Mouse (Mus musculus) liver, adult 2 months (tissue): ENCODE data around the gene Dus2. TPM values are rescaled to one million over a fixed set of nuclear protein-coding genes. Genes with fewer than 3 reads are reported as not detected.

ENCODE experiments used
- DNase-seq: peaks from one replicate; pipeline ENCODE4 v3.0.0-alpha.2; 2011; ENCODE audit warnings: low read depth, low spot score; ENCODE audit errors: extremely low read depth
- H3K27ac ChIP-seq: fragments of 200-500 bp; replicated peaks from 2 replicates; pipeline ENCODE4 v1.5.1; 2012; ENCODE audit warnings: low read depth, mild to moderate bottlenecking, control low read depth, inconsistent platforms, low read length; ENCODE audit not compliant: insufficient read depth
- H3K27me3 ChIP-seq: fragments of 200-500 bp; 2 replicates; pipeline ENCODE4 v1.6.1; 2012; ENCODE audit warnings: mild to moderate bottlenecking, moderate library complexity, low read length, inconsistent platforms; ENCODE audit not compliant: control insufficient read depth, insufficient read depth
- H3K36me3 ChIP-seq: fragments of 200-500 bp; 2 replicates; pipeline ENCODE4 v1.6.1; 2012; ENCODE audit warnings: low read length, inconsistent platforms; ENCODE audit not compliant: control insufficient read depth, insufficient read depth
- H3K4me1 ChIP-seq: fragments of 200-500 bp; 2 replicates; pipeline ENCODE4 v1.6.1; 2011; ENCODE audit warnings: low read length; ENCODE audit not compliant: control insufficient read depth, insufficient read depth
- H3K4me3 ChIP-seq: fragments of 200-500 bp; 2 replicates; pipeline ENCODE4 v1.5.1; 2011; ENCODE audit warnings: low read depth, mild to moderate bottlenecking, control low read depth, low read length, moderate library complexity; ENCODE audit not compliant: insufficient read depth
- H3K79me2 ChIP-seq: fragments of 200-500 bp; 2 replicates; pipeline ENCODE4 v1.6.1; 2012; ENCODE audit warnings: inconsistent platforms, mild to moderate bottlenecking, low read length, moderate library complexity; ENCODE audit not compliant: control insufficient read depth, insufficient read depth
- H3K9ac ChIP-seq: fragments of 200-500 bp; 2 replicates; pipeline ENCODE4 v1.6.1; 2012; ENCODE audit warnings: low read depth, mild to moderate bottlenecking, control low read depth, inconsistent platforms, low read length
- CTCF ChIP-seq: fragments of 200-500 bp; IDR thresholded peaks from 2 replicates; pipeline ENCODE4 v1.5.1; 2011; ENCODE audit warnings: low read depth, low read length, control low read depth
- POLR2A ChIP-seq: fragments of 200-500 bp; IDR thresholded peaks from 2 replicates; pipeline ENCODE4 v1.6.1; 2011; ENCODE audit warnings: low read length, control low read depth; ENCODE audit not compliant: insufficient read depth; ENCODE audit errors: extremely low read depth
- WGBS: fragments of 180-500 bp; shearing (Covaris S2); methylation state at CpG from one replicate; pipeline ENCODE4 v1.1.7; 2018; 5-methylcytosine and 5-hydroxymethylcytosine counted together
- polyA plus RNA-seq: library from polyadenylated mRNA; depleted of rRNA; stranded (reverse); fragments of >200 nt; gene quantifications from 2 replicates; pipeline ENCODE4 v1.2.3, GENCODE M21; 2012
- total RNA-seq: library from RNA; depleted of rRNA; stranded (reverse); fragments of >200 nt; gene quantifications from 2 replicates; pipeline ENCODE4 v1.2.3, GENCODE M21; 2014

Dus2 gene
- total and polyA plus RNA-seq, 2 experiments: 6.8 to 7.1 TPM

DNA sequence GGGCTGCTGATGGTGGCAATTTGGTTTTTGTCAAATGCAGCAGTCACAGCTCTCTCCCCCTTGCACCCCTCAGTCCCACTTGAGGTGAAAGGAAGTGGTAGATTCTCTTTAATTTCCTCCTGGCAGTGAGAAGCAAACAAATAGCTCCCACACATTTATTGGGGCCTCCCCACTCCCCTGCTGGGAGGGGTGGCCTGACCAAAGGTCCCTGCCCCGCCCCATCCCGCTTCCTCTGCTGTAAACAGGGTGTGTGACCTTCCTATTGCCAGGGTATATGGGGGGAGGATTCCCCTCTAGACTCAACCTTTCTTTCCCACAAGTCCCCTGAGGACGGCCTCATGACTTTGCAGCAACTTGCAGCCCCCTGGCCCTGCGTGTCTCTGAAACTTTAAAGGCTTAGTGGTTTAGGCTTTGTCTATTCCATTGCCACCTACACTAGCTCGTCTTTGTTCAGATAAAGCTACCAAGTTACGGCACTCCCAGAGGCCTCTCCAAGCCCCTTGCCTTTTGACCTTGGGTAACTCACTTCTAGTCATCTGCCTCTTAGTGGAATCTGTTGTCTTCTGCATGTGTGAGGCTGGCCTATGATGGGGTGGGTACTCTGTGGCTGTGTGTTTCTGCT is 63.2 kb downstream of the Dus2 start:
- no peaks in the 10 kb centered on the region for H3K27me3 ChIP-seq
- WGBS: 75% methylated on average over 6 of the region's 6 CpGs
- no peaks in the 10 kb centered on the region for H3K36me3 ChIP-seq
- TF ChIP-seq POLR2A: no peak
- no peak for TF ChIP-seq CTCF
- no peak overlapping the region for H3K27ac ChIP-seq
- no peak overlapping the region for H3K4me3 ChIP-seq
- no peak for DNase-seq
- H3K79me2 ChIP-seq: no peaks in the 10 kb centered on the region
- peaks cover 6% of the 10 kb centered on the region for H3K4me1 ChIP-seq
- no peak overlapping the region for H3K9ac ChIP-seq

DNA sequence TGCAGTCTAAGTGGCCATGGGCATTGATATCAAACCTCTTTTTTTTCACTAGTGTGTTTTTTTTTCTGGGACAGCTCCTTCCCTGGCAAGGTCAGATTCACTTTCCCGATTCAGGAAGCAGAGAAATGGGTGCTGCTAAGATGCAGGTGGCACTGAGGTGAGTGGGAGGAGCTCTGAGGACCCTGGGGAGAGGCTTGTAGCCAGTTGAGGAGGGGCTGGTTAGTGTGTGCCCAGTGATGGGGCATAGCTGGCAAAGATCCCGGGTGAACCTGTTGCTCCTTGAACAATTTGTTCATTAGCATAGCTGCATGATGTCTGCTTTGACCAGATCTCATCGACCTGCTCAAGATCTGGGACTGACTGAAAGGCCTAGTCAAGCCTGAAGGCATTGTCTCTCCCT is 63.9 kb downstream of the Dus2 start:
- TF ChIP-seq POLR2A: no peak
- no peak for TF ChIP-seq CTCF
- no peak overlapping the region for H3K9ac ChIP-seq
- DNase-seq: no peak
- no peaks in the 10 kb centered on the region for H3K36me3 ChIP-seq
- peaks cover 6% of the 10 kb centered on the region for H3K4me1 ChIP-seq
- H3K27me3 ChIP-seq: no peaks in the 10 kb centered on the region
- H3K27ac ChIP-seq: no peak overlapping the region
- H3K4me3 ChIP-seq: no peak overlapping the region
- WGBS: 67% methylated on average over 3 of the region's 3 CpGs
- no peaks in the 10 kb centered on the region for H3K79me2 ChIP-seq

DNA sequence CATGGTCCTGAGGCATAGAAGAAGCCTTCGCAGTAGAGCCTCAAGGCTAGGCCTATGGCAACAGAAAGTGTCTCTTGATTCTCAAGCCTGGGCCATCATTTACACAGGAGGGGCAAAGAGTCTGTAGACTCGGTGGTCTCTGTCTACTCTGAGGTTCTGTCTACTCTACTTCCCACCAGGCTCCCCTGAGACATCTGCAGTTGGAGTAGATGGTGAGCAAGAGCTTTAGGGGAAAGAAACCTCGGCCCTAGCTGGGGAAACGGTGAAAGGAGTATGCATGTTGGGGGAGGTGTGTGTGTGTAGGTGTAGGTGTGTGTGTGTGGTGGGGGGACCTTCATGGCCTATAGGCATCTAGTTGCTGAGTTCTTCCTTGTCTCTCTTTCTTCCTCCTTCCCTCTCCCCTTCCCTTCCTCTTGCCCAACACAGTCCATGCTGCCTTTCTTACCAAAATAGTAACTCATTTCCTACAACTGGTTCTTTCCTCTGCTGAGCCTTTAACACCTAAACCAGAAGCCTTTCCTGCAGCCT is 65.4 kb downstream of the Dus2 start:
- DNase-seq: no peak
- Histone ChIP-seq H3K27me3 (no peaks in the 10 kb centered on the region), H3K9ac (no peak overlapping the region), H3K79me2 (no peaks in the 10 kb centered on the region; the same call in 1 of the 2 replicates), H3K4me3 (no peak overlapping the region), H3K27ac (no peak overlapping the region), H3K36me3 (no peaks in the 10 kb centered on the region), H3K4me1 (peaks cover 6% of the 10 kb centered on the region)
- TF ChIP-seq CTCF: no peak
- TF ChIP-seq POLR2A: no peak
- 94% methylated on average over 4 of the region's 4 CpGs for WGBS

DNA sequence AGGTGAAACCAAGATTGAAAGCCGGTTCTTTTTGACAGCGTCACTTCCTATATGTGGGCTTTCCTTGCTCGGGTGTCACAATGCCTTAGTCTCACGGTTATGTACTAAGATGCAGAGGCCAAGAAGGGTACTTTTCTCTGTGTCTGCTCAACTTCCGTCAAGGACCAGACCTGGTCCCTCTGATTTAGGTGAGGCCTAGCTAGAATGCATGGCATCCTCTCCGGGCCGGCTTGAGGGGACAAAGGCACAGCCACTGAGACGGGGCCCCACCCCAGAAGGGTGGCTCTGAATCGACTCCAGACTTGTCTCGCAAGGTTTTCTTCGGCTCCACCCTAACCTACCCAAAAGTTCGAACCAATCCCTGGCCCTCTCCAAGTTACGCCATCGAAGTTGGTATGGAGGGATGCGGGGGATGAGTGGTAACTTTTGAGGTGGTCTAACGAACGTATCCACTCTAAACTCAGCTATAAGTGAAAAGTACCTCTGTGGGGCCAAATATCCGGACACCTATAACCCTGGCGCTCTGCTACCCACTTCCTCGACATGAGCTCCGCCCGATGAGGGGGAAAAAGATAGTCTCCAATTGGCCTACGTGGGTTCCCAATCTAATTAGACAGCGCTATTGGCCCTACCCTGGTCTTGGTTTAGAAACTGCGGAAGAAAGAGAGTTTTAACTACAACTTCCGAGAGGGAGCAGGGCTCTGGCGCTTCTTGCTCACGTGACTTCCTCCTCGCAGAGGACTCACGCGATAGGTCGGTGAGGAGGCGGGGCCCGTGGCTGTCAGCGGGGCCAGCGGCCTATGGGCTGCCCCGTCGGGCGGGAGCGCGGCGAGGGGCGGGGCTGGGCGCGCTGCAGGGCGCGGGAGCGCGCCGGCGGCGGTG is 67.8 kb downstream of the Dus2 start, which contains the start of gene Nfatc3:
Gene Nfatc3 (plus strand): TSS at position 110 of the 882 bp plus-strand sequence.
- Histone ChIP-seq H3K4me3 (peak within 1 kb of the TSS; percentile 97), H3K9ac (peak within 1 kb of the TSS; percentile 96), H3K4me1 (peaks cover 6% of the 10 kb centered on the region), H3K27ac (peak within 1 kb of the TSS; percentile 97), H3K36me3 (no peaks in the 10 kb centered on the region), H3K79me2 (peaks cover 5% of the 10 kb centered on the region; the same call in 1 of the 2 replicates), H3K27me3 (no peaks in the 10 kb centered on the region)
- peak; percentile 94 for DNase-seq
- WGBS: 2% methylated on average over 52 of the region's 52 CpGs
- TF ChIP-seq CTCF: no peak
- TF ChIP-seq POLR2A: no peak

DNA sequence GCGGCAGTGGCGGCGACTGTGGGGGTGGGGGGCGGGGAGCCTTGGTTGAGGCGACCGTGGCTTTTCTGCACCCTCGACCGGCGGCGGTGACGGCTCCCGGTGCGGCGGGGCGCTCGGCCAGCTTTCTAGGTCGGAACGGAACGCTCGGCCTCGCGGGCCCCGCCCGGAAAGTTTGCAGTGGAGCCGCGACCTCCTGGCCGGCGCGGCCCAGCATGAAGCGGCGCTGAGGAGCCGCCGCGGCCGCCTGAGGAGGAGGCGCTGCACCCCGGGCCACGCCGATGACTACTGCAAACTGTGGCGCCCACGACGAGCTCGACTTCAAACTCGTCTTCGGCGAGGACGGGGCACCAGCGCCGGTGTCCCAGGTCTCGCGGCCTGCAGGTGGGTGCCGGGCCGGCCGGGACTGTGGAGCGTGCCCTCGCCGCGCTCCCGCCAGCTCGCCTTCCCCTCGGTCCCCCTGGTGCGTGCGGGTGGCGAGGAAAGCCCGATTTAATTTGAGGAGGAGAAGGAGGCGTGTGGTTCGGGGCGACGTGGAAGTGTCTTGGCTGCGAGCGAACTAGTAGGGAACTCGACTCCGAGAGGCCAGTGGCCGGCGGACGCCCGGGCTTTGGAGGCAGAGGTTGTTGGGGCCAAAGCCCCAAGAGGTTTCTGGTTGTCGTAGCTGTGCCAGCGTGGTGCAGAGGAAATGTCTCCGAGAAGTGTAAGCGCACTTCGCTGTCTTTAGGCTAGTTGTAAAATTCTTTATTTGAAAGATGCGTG is 68.7 kb downstream of the Dus2 start:
- TF ChIP-seq CTCF: no peak
- no peak for TF ChIP-seq POLR2A
- DNase-seq: peak; percentile 62
- WGBS: under 1% methylated on average over 77 of the region's 83 CpGs
- peaks cover 10% of the 10 kb centered on the region; the same call in 1 of the 2 replicates for H3K79me2 ChIP-seq
- H3K4me3 ChIP-seq: peak overlapping the region; percentile 97
- H3K27me3 ChIP-seq: no peaks in the 10 kb centered on the region
- no peaks in the 10 kb centered on the region for H3K36me3 ChIP-seq
- H3K4me1 ChIP-seq: peaks cover 6% of the 10 kb centered on the region
- H3K9ac ChIP-seq: peak overlapping the region; percentile 96
- peak overlapping the region; percentile 97 for H3K27ac ChIP-seq
